Mouse (Mus musculus) cerebellum, adult 11-12 months (tissue): ENCODE results near the gene Idh3a.

Experiments
- DNase-seq: peaks from one replicate; pipeline ENCODE4 v3.0.0; 2022

Idh3a gene

DNA sequence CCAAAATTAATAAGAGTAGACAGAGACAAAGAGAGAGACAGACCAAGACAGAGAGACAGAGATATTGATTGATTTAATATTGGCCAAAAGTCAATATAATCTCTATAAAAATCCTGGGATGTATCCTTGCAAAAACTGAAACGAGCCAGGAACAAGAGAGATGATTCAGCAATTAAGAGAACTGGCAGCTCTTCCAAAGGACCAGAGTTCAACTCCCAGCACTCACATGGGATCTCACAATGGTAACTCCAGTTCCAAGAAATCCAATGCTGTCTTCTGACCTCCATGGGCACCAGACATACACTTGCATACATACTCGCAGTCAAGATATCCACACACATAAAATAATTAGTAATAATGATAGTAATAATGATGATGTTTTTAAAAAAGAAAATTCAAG is 66.6 kb downstream of the Idh3a start:
- no peak for DNase-seq
